Mouse (Mus musculus) spleen, postnatal 14 days (tissue): ENCODE data around the gene Gm2000.
"Not testable (repeated sequence)": the region's sequence is repeated elsewhere in the genome, so short reads cannot be mapped to it uniquely, and the experiment has no call there.

Experiments used
- DNase-seq, 2 experiments: peaks; one replicate each; pipeline ENCODE4 v3.0.0; 2021 to 2022; ENCODE audit warnings: low spot score in 2 of 2

The Gm2000 gene

DNA sequence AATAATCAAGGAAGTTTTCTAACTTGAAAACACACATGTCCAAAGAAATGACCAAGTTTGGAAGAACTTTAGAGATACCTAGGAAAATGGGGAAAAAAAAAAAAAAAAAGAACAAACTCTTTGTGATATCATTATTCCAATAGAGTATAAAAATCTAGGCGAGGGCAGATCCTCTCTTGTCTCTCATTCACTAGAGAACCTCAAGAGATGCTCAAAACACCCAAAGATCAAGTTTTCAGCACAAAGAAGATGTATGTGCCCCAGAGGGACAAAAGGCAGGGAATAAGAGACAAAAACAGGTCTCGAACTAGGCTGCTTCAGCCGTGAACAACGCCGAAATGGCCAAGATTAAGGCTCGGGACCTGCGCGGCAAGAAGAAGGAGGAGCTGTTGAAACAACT is at the start of gene Gm2000:
Gene Gm2000, plus strand, starts transcription at position 301 of the 400 bp plus-strand sequence.
- DNase-seq: no peak

DNA sequence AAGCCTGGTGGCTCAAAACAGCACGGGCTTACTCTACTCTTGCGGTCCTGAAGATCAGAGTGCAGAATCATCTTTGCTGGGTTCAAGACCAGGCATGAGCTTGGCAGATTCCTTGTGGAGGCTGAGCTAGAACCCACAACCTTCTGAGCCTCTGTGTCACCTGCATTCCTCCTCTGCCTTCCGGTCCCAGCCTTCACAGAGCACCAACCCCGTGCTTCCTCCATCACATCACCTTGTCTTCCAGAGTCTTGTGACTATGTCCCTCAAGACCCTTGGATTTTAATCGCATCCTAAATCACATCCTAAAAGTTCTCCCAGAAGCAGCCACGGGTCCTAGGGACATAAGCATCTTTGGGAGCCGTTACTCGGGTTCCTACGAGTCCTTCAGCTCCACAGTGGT is 42.7 kb upstream of the Gm2000 start:
- DNase-seq: no peak

DNA sequence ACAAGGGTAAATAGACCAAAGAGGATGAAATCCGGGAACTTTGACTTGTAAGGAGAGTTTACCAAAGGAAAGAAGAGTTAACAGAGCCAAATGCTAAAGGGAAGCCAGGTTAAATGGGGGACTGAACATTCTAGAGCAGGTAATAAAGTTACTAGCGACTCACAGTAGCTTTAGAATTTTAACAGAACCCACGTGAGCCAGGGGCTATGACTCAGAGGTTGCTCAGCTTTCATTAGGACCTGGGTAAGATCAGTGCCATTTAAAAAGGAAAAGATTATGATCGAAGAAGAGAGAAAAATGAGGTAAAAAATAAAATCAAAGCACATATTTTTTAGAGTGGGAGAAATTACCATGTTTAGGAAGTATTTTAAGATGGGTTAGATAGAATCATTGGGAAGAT is 25.0 kb upstream of the Gm2000 start:
- no peak for DNase-seq

DNA sequence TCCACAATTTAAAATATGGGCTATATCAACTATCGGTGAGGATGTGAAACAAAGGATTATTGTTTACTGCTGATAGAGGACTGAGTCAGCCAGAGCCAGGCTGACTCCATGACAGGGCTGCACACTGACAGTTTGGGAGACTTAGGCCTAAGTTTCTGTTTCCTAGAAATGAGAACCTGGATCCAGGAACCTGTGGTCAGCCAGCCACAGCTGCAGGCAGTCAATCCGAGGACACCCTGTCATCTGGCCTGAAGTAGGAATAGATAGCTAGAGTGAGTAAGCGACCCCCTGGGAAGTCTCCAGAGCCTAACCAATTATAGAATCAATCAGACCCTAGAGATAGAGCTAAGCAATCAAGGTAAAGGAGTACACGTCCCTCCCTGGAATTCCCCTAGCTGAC is 21.4 kb upstream of the Gm2000 start:
- DNase-seq: no peak

DNA sequence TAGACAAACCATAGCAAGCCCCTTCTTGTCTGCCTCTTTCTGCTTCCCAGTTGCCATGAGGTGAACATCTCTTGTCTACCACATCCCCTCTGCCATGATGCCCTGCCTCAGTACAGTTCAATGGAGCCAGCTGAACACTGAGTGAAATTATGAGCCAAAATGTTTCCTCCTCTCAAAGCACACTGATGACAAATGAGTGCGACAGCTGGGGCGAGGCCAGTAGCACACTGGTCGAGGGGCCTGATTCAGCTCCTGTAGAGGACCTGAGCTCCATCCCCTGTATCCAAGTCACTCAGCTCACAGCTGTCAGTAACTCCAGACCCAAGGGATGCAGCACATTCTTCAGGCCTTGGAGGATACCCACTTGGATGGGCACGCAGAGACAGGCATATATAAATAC is 20.2 kb upstream of the Gm2000 start:
- DNase-seq: no peak

DNA sequence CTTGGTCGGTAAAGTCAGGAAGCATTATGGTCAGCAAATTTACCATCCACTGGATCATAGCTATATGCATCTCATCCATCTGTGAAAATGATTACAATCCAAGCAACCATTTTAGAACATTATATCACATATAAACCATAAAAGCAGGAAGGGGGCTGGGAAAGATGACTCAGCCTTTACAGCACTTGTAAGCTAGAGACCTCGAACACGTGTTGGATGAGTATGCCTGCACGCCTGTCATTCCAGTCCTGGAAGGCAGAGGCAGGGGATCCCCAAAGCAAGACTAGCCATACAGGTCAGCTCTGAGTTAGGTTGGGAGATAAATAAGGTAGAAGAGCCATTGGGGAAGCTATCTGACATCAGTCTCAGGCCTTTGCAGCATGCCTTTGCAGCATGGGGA is 16.8 kb upstream of the Gm2000 start:
- DNase-seq: no peak

DNA sequence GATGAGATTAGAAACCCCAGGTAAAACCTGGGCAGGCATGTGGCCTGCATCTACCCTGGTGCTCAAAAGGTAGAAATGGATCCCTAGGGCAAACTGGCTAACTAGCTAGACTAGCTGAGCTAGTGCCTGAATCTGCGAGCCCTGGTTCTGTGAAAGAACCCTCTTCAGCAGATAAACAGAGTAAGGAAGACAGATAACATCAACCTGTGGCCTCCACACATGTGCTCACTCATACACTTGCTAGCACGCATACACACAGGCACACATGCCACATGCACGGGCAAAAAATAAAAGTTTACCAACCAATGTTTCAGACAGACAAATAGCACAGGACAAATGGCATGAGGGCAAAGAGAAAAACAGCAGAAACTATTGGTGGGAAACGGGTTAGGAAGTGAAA is 15.4 kb upstream of the Gm2000 start:
- DNase-seq: no peak

DNA sequence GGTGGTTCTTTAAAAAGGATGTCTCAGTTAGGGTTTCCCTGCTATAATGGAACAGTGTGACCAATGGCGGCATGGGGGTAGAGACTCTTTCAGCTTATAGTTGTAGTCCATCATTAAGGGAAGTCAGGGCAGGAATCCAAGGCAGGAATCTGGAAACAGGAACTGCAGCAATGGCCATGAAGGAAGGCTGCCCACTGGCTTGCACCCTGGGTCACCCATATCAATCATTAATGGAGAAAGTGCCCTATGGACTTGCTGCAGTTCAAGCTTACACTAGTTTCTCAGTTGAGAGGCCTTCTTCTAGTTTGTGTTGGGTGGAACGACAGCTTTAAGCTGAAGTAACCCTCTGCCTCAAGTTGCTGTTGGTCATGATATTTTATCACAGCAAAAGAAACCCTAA is 13.4 kb upstream of the Gm2000 start:
- DNase-seq: no peak

DNA sequence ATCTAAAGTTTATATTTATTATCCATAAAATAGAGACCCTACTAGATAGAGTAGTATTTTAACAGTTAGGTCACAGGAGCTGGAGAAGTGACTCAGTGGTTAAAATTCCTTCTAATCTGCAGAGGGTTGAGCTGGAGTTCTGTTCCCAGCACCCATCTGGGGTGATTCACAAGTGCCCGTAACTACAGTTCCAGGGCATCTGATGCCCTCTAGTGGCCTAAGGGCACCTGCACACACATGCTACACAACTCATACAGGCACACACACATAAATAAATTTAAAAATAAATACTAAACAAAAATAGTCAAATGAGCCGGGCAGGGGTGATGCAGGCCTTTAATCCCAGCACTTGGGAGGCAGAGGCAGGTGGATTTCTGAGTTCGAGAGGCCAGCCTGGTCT is 15.4 kb downstream of the Gm2000 start:
- DNase-seq: no peak

DNA sequence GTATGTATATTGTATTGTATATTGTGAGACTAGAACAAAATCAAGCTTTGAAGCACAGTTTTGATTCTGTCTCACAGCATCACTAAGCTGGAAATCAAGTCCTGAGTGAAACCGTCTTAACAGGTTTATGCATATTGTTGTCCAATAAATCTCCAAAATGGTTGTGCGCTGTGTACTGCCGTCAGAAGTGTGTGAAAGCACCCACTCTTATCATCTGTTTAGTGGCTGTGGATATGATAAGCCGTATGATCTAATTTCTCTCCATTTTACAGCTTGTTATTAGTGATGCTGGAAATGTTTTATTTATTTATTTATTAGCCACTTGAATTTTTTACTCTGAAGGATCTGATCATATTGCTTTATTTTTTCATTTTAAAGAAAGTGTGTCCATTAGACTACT is 20.4 kb downstream of the Gm2000 start:
- DNase-seq: no peak

DNA sequence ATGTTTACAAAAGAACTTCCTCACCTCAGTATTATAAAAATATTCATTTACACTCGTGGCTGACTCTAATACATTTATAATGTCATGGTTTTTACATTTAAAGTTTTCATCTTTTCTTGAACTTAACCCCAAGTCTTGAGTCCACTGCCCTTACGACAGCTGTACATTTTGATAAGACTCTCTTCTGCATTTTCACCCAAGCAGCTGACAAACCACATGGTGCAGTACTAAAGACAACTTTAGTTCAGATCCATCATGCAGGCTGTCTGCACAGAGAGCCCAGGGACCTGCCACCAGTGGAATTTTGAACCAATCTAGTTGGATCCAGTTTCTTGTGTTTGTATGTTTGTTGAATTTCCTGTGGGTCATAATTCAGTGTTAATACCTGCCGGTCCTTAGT is 21.0 kb downstream of the Gm2000 start:
- DNase-seq: no peak

DNA sequence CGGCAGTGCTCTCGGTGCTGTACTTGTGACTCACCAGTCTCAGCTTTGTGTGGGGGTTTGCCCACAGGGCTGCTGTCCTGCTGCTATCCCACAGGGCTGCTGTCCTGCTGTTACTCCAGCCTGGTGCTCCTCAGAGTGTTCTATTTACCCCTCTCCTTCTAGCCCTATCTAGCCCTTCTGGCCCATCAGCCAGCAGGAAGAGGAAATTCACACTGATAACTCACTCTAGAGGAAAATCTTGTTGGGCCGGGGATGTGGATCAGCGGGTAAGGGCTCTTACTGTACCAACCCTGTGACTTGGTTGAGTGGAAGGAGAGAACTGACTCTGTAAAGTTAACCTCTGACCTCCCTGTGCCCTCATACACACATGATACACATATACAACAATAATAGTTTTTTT is 27.3 kb downstream of the Gm2000 start:
- DNase-seq: no peak

DNA sequence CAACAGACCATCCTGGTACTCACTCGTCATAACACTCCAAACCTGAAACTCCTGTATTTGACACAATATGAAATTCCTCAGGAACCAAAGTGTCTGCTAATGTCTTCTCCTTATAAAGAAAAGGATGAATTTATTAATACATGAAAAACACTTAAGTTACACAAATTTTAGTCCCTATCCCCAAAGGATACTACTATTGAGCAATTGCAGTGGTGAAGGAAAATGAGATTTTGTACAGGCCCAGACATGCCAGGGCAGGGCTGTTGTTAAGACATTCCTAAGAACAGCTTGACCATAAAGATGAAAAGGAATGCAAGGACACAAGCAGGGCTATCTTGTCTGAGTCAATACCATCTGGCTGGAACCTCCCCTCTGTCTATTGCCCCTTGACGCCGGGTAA is 34.3 kb downstream of the Gm2000 start:
- not testable (repeated sequence) for DNase-seq

DNA sequence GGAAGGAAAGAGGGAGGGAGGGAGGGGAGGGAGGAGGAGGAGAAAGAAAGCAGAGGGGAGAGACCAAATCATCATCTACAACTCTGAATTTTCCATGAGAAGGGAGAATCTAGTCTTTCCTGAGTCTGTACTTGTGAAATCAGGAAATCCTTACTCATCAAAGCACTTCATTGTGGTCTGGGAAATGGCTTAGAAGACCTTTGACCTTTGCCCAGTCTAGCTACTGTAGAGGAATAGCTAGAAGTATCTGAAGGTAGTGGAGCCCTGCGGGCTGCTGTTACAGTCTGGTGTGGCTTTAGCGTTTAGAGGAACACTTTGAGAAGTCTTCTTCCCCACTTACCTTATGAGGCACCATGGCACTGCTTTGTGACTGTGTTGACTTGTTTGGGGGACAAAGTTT is 36.7 kb downstream of the Gm2000 start:
- no peak for DNase-seq

DNA sequence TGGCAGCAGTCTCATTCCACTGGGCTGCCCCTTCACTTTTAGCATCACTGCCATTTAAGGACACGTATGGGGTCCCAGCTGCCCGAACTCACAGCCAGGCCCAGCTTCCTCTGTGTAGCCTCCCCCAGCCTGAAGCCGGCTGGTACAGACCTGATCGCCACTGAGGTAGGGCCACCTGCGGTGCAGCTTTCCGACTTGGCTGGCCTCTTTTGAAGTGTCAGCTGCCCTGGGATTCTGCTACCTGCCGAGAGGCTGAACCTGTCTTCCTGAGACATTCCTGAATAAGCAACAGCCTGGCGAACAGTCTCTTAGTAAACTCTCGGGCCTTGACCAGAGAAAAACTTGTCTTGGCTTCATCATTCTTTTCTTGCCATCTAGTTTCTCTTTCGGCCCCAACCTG is 37.4 kb downstream of the Gm2000 start:
- no peak for DNase-seq

DNA sequence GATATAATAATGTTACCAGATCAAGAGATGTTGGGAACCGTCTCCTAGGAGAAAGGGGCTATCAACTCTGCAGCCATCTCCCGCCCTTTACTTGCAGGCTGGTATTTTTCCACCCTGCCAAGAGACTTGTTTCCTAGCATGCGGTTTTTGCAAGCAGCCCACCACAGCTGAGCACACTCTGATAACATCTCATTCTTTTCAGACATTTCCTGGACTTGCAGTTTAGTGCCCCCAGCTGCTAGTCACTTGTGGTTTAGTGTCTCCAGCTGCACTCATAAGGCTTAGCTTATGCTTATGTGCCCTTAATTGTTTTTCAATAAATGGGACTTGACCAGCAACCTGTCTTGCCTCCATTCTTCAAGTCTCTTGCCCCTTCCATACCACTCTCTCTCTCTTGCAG is 42.2 kb downstream of the Gm2000 start:
- no peak for DNase-seq

DNA sequence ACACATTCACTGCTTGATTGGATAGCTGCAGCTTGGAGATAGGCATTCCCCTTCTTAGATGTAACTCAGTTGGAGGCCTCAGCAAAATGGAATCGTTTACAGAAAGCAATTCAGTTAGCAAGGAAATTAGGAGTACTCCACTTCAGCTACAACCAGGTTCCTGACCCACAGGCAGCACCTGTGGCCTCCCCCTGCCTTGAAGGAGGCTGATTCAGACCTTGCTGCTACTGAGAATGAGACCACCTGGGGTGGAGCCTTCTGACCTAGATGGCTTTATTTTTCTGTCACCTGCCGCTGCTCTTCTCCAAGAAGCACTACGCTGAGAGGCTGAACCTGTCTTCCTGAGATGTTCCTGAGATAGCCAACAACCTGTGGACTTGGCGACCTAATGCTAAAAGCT is 42.7 kb downstream of the Gm2000 start:
- no peak for DNase-seq
